Mouse (Mus musculus) small intestine, adult 2 months (tissue): ENCODE results near the gene 4921539E11Rik.

ENCODE experiments used
- CTCF ChIP-seq: fragments of 200-500 bp; IDR thresholded peaks from 2 replicates; pipeline ENCODE4 v1.5.1; 2012; ENCODE audit warnings: low read depth, mild to moderate bottlenecking, control low read depth, inconsistent platforms, low read length, moderate library complexity, mixed read lengths; ENCODE audit not compliant: insufficient replicate concordance, insufficient read length; ENCODE audit errors: extremely low read depth
- POLR2A ChIP-seq: fragments of 200-500 bp; IDR thresholded peaks from 2 replicates; pipeline ENCODE4 v1.6.1; 2012; ENCODE audit warnings: low read depth, mild to moderate bottlenecking, control low read depth, inconsistent platforms, low read length, moderate library complexity

DNA sequence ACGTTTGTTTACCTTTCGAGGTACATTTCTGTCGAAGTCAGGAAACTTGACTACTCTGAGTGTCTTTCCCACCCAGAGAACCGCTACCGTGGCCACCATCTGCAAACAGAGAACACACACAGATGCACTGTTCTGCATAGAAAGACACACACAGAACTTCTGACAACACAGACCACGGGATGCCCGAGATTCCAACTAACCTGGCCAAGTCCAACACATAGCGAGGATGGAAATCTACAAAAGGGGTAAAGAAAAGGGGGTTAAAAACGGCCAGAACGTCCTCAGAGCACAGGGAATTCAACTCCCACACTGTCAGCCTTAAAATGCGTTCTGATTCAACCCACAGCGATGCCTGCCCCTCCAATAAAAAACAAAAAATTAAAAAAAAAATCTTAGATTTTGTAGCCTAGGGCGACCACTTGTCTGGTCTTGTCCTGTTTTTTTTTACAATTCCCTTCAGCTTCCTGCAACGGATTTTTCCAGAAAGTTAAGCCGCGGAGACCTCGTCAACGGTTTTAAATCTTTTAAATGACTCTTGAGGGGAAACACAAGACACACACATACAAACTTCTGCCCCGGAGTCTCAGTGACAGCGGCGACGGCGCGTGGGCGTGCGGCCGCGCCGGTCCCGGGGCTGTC, 76.7 kb downstream of the 4921539E11Rik start:
- TF ChIP-seq CTCF (no peak), POLR2A (no peak)
